Mouse (Mus musculus) testis, postnatal 14 days (tissue): Measurements from ENCODE around the gene Slc4a1.
"Not testable (repeated sequence)": the region's sequence is repeated elsewhere in the genome, so short reads cannot be mapped to it uniquely, and the experiment has no call there.

ENCODE experiments used
- DNase-seq: peaks from one replicate; pipeline ENCODE4 v3.0.0; 2021; ENCODE audit warnings: low spot score

Slc4a1 gene

GRCm38 (mm10) chr11:102366103-102366502 is at the start of gene Slc4a1:
TSS of gene Slc4a1 (minus strand) at chr11:102366203.
- DNase-seq, result not testable (repeated sequence)

GRCm38 (mm10) chr11:102415034-102415802 is 49.2 kb upstream of the Slc4a1 start:
- no peak for DNase-seq

DNA sequence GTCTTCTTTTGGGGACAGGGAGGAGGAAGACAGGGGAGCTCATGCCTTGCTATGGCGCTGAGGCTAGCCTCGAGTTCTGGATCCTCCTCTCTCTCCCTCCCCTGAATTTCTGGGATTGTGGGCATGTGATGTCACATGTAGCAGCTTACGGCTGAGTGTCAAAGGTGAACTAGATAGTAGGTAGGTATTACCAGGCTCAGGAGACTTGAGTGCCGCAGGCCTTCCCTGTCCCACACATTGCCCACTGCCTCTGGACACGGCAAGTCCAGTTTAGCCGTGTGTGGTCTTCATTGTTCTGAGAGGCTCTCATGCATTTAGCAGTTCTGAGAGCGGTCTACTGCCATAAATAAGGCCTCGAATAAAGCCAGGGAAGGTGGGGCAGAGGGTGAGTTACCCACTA is 47.1 kb upstream of the Slc4a1 start:
- peak; percentile 3 for DNase-seq

DNA sequence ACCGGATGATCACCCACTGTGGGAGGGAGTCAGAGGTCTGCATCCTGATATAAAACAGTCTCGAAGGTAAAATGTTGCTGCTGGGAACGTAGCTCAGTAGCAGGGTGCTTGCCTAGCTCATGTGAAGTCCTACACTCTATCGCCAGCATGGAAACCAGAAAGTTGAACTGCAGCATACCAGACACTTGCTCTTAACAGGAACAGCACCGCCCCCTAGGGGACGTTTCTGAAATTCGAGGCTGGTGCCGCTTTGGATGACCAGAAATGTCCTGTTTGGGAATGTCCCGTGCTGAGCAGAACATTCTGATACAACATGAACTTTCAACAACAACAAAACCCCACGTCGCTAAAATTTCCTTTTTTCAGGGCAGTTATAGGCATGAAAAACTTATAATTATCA is 45.7 kb upstream of the Slc4a1 start:
- peak; percentile 80 for DNase-seq

- peak; percentile 3 for DNase-seq
Measured at GRCm38 (mm10) chr11:102411061-102411460, 45.1 kb upstream of the Slc4a1 start.

- not testable (repeated sequence) for DNase-seq
Measured at GRCm38 (mm10) chr11:102410345-102410744, 44.3 kb upstream of the Slc4a1 start.

GRCm38 (mm10) chr11:102409795-102410330 is 43.9 kb upstream of the Slc4a1 start:
- peak; percentile 5 for DNase-seq

DNA sequence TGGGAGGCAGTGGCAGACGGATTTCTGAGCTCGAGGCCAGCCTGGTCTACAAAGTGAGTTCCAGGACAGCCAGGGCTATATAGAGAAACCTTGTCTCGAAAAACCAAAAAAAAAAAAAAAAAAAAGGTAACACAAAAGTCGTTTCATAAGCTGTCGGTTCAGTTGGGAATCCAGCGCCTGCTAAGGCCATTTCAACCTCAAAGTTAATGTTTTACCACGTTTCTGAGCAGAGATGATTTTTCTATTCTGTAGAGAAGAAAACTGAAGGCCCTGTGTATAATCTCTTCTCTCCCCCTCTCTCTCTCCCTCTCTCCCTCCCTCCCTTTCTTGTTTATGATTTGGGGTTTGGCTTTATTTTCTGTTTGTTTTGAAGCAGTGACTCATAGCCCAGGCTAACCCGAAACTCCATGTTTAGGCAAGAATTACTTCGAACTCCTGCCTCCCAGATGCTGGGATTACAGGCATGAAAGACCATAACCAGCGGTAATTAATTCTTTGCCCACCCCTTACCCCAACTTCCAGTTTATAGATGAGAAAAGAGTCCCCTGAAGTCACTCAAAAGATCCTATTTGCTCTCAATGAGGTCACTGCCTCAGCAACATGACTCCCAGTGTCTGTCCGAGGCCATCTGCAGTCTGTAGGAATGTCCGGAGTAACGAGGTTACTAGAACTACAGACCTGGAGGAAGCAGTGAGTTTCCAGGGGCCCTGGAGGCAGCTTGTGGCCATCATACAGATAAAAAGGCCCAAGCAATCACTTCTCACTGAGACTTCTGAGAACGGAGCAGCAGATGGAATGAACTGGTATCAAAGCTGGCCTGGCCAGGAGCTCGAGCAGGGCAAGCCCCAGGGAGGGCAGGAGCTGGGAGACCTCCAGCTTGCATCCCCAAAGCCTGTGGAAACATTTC is 43.1 kb upstream of the Slc4a1 start:
- DNase-seq, result peak; percentile 4

DNA sequence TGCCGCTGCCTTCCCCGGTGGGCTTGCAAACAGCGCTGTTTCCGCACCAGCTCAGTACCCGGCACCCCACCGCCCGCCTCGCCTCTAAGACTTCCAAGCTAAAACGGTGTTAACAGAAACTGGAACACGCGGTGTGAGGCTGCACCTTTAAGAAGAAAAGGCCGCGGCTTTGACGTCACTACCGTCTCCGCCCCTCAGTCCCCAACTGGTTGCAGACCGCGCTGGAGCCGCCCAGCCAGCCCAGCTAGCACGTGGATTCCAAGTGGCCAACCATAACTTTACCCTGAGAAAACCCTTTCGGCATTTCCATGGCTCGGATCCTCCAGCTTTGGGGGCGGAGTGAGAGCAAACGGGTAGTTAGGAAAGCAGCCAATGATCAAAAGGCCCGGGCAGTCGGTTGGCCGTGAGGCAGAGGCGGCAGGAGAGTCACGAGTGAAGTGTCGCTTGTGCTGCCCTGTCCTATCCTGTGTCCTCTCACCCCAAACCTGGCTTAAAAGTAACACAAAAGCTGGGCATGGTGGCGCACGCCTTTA is 42.4 kb upstream of the Slc4a1 start:
- DNase-seq, result peak; percentile 97

- DNase-seq, result no peak
Measured at GRCm38 (mm10) chr11:102407834-102408215, 41.8 kb upstream of the Slc4a1 start, which contains the start of gene Slc25a39. TSS of gene Slc25a39 (minus strand) at chr11:102407946.

DNA sequence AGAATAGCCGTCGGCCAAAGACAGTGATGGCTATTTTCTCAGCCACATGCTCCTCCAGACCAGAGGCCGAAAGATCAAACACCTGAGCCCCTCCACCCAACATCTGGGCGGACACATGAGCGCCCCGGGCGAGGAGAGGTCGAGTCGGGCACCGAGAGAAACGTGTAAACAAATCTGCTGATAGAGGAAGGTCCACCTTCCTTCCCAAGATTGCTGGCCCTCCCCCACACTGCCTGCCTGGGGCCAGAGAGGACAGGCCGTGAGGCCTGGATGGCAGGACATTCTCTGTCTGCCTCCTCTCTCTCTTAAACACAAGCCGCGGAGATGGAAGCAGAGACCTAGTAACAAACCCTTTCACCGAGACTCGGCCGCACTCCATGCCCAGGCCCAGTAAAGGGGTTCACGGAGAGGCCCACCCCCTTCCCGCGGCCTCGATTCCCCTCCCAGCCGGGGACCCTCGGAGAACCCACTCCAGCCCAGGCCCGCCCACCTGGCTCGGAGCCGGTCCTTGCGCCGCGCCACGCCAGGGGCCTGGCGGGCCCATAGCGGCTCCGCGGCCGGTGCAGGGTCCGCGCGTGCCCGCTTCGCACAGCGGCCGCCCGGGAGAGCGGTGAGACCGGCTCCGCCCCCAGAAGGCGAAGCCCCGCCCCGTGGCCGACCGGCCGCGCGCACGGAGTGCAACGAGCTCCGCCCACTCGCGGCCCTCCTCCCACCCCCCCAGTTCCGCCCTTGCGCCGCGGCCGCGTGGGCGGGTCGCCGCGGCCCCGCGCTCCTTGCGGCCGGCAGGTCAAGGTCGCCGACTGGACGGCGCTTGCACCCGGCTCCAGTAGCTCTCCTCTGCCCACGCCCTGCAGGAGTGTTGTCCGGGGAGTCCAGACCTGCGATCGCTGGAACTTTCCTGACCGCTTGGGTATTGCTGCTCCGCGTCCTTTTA is 41.2 kb upstream of the Slc4a1 start:
- peak; percentile 91 for DNase-seq

DNA sequence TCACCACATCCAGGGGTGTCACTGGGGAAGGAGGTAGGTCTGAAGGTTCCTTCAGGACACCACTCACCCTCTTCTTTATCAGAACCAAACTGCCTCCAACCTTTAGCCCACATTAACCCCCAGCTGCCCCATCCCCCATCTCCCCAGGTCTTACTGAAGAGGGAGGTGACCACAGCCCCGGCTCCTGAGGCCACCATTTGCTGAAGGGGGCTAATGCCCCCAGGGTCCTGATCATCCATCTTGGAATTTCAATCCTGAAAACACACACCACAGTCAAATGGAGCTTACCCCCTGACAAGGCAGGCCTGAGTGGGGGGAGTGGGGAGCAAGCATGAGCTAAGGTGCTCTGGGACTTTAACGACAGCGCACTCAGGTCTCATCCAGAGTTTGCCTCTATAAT is 40.4 kb upstream of the Slc4a1 start:
- peak; percentile 16 for DNase-seq

- DNase-seq, result no peak
Measured at GRCm38 (mm10) chr11:102405544-102406285, 39.7 kb upstream of the Slc4a1 start.

DNA sequence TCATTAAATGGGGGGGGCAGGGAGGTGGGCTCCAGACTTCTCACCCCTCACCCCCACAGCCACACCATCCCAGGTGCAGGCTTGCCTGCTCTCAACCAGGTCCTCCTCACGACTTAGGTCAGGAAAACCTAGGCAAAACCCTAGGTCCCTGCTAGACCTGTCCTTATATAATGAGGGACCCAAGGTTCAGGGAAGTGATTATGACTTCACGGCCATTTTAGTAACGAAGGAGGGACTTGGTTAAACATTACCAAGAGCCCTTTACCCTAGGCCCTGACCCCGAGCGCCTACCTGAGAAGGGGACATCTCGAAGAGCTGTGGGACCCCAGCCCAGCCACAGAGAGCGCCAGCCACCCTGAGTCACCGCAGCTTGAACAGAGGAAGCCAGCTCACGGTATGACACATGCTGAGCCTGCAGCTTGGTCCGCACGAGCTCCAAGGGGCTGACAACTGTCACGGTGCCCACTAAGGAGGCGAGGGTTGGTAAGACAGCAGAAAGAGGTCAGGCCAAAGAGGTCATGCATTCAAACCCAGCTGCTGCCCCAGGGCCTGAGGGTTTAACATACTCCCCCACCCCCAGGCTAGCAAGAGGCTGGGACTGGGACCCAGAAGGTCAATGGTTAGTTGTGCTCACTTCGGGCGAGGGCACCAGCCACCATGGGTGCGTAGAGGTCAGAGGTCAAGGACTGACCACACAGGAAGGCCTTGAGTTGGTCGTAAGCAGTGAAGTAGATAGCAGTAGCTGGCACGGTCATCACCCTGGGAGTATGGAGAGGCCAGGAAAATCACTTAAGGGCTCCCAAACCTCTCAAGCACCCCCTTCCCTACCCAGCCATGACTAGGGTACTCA is 38.4 kb upstream of the Slc4a1 start:
- DNase-seq, result no peak

GRCm38 (mm10) chr11:102403657-102404056 is 37.7 kb upstream of the Slc4a1 start:
- DNase-seq, result no peak

DNA sequence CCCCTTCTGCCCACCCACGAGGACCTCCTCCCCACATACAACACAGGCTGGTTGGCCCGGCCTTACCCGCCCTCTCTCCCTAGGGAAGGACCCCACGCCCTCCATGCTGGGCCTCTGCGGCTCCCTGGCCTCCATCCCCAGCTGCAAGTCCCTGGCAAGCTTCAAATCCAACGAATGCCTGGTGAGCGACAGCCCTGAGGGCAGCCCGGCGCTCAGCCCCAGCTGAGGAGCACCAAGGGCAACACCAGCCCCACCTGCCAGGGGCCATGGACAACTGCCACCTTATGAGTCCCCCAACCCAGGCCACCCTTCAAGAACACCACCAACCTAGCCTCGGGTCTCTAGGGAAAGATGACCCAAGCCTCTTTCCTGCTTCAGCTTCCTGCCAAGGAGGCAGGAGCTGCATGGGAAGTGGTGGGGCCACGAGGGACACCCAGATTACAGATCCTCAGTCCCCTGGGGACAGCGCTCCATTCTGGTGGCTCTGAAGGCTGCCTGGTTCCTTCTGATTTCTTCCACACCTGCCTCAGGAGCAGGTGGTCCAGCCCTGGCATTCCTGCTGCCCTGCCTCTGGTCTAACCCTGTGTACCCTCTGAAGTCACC is 36.0 kb upstream of the Slc4a1 start:
- no peak for DNase-seq

- DNase-seq, result peak; percentile 10
Measured at GRCm38 (mm10) chr11:102400513-102401084, 34.6 kb upstream of the Slc4a1 start.

- peak; percentile 23 for DNase-seq
Measured at GRCm38 (mm10) chr11:102399610-102400072, 33.6 kb upstream of the Slc4a1 start.

GRCm38 (mm10) chr11:102399107-102399506 is 33.1 kb upstream of the Slc4a1 start:
- DNase-seq, result no peak
